Mouse (Mus musculus) midbrain, embryonic 11.5 days (tissue): ENCODE results near the gene Usp7. TPM values are rescaled to one million over a fixed set of nuclear protein-coding genes. Genes with fewer than 3 reads are reported as not detected.
A peak's percentile ranks its signal among the peaks of the same experiment; 100 is the strongest.

ENCODE experiments used
- ATAC-seq: fragments of 200-750 bp; cut with Nextera tagmentation; 2 replicates; pipeline ENCODE4 v1.8.0; 2017; ENCODE audit warnings: moderate TSS enrichment, moderate library complexity; ENCODE audit not compliant: low FRiP score
- DNase-seq: peaks from one replicate; pipeline ENCODE4 v3.0.0; 2015; ENCODE audit warnings: low spot score; ENCODE audit errors: missing footprints
- H3K27ac ChIP-seq: fragments of 300-500 bp; sonication (generic); 2 replicates; pipeline ENCODE4 v1.5.1; 2014; ENCODE audit warnings: low read depth, low read length
- H3K27me3 ChIP-seq: fragments of 300-500 bp; sonication (generic); 2 replicates; pipeline ENCODE4 v1.6.1; 2014; ENCODE audit warnings: mild to moderate bottlenecking, low read length, moderate library complexity, mixed read lengths; ENCODE audit not compliant: control insufficient read depth, insufficient read depth
- H3K36me3 ChIP-seq: fragments of 300-500 bp; sonication (generic); 2 replicates; pipeline ENCODE4 v1.6.1; 2014; ENCODE audit warnings: mild to moderate bottlenecking, low read length, moderate library complexity, mixed read lengths; ENCODE audit not compliant: control insufficient read depth, insufficient read depth
- H3K4me1 ChIP-seq: fragments of 300-500 bp; sonication (generic); 2 replicates; pipeline ENCODE4 v1.6.1; 2014; ENCODE audit warnings: low read length; ENCODE audit not compliant: control insufficient read depth, insufficient read depth
- H3K4me2 ChIP-seq: fragments of 300-500 bp; sonication (generic); 2 replicates; pipeline ENCODE4 v1.6.1; 2014; ENCODE audit warnings: mild to moderate bottlenecking, moderate library complexity
- H3K4me3 ChIP-seq: fragments of 300-500 bp; sonication (generic); 2 replicates; pipeline ENCODE4 v1.5.1; 2014; ENCODE audit warnings: low read depth, low read length
- H3K9ac ChIP-seq: fragments of 300-500 bp; sonication (generic); 2 replicates; pipeline ENCODE4 v1.6.1; 2014; ENCODE audit warnings: low read length
- H3K9me3 ChIP-seq: fragments of 300-500 bp; sonication (generic); 2 replicates; pipeline ENCODE4 v1.6.1; 2016; ENCODE audit warnings: low read length; ENCODE audit not compliant: control insufficient read depth
- WGBS: fragments of 180-500 bp; shearing (Covaris S2); extraction: QIAGEN DNeasy Blood & Tissue Kit; methylation state at CpG from one replicate; pipeline ENCODE4 v1.1.7; 2014; 5-methylcytosine and 5-hydroxymethylcytosine counted together
- polyA plus RNA-seq: library from polyadenylated mRNA; unstranded; fragments of >200 nt; fragmentation: Nextera tagmentation; extraction: Ambion mirVana; gene quantifications from 2 replicates; pipeline ENCODE4 v1.2.1, GENCODE M21; 2014

The Usp7 gene
- polyA plus RNA-seq, 1 experiment from 2014 or later, result 35.7 TPM

GRCm38 (mm10) chr16:8678676-8679075 lies 113.4 kb downstream of the Usp7 start:
- DNase-seq (no peak), ATAC-seq (no peak)
- Histone ChIP-seq H3K4me1 (no peaks in the 10 kb centered on the region), H3K36me3 (no peaks in the 10 kb centered on the region), H3K4me2 (no peak overlapping the region), H3K27ac (no peak overlapping the region), H3K9me3 (no peaks in the 10 kb centered on the region), H3K4me3 (no peak overlapping the region), H3K9ac (no peak overlapping the region), H3K27me3 (peaks cover 4% of the 10 kb centered on the region; the same call in 1 of the 2 replicates)
- 90% methylated on average over 4 of the region's 4 CpGs for WGBS

GRCm38 (mm10) chr16:8678035-8678434 lies 114.1 kb downstream of the Usp7 start:
- ATAC-seq (no peak), DNase-seq (no peak)
- H3K9me3 ChIP-seq, result no peaks in the 10 kb centered on the region
- 57% methylated on average over 5 of the region's 5 CpGs for WGBS
- H3K9ac ChIP-seq, result no peak overlapping the region
- H3K27me3 ChIP-seq, result peaks cover 10% of the 10 kb centered on the region
- H3K4me1 ChIP-seq, result no peaks in the 10 kb centered on the region
- no peak overlapping the region for H3K27ac ChIP-seq
- no peaks in the 10 kb centered on the region for H3K36me3 ChIP-seq
- no peak overlapping the region for H3K4me3 ChIP-seq
- no peak overlapping the region for H3K4me2 ChIP-seq

- Histone ChIP-seq H3K9ac (no peak overlapping the region), H3K9me3 (no peaks in the 10 kb centered on the region), H3K27ac (no peak overlapping the region), H3K36me3 (no peaks in the 10 kb centered on the region), H3K4me3 (no peak overlapping the region), H3K27me3 (peaks cover 12% of the 10 kb centered on the region), H3K4me2 (no peak overlapping the region), H3K4me1 (no peaks in the 10 kb centered on the region)
- DNase-seq (no peak), ATAC-seq (no peak)
- WGBS, result 49% methylated on average over 4 of the region's 4 CpGs
Observed at GRCm38 (mm10) chr16:8676800-8677199, 115.3 kb downstream of the Usp7 start.

- peaks cover 12% of the 10 kb centered on the region for H3K27me3 ChIP-seq
- 75% methylated on average over 2 of the region's 2 CpGs for WGBS
- H3K36me3 ChIP-seq, result no peaks in the 10 kb centered on the region
- ATAC-seq (no peak), DNase-seq (no peak)
- H3K27ac ChIP-seq, result no peak overlapping the region
- no peaks in the 10 kb centered on the region for H3K9me3 ChIP-seq
- H3K4me1 ChIP-seq, result no peaks in the 10 kb centered on the region
- no peak overlapping the region for H3K4me2 ChIP-seq
- H3K4me3 ChIP-seq, result no peak overlapping the region
- H3K9ac ChIP-seq, result no peak overlapping the region
Observed at GRCm38 (mm10) chr16:8676228-8676627, 115.9 kb downstream of the Usp7 start.

- no peak overlapping the region for H3K27ac ChIP-seq
- no peaks in the 10 kb centered on the region for H3K9me3 ChIP-seq
- H3K36me3 ChIP-seq, result no peaks in the 10 kb centered on the region
- H3K9ac ChIP-seq, result no peak overlapping the region
- no peak overlapping the region for H3K4me3 ChIP-seq
- H3K4me2 ChIP-seq, result no peak overlapping the region
- WGBS, result 91% methylated on average over 8 of the region's 8 CpGs
- peaks cover 12% of the 10 kb centered on the region for H3K27me3 ChIP-seq
- DNase-seq (no peak), ATAC-seq (no peak)
- H3K4me1 ChIP-seq, result peaks cover 2% of the 10 kb centered on the region
Observed at GRCm38 (mm10) chr16:8675559-8675958, 116.5 kb downstream of the Usp7 start.

- peaks cover 13% of the 10 kb centered on the region for H3K4me1 ChIP-seq
- H3K27ac ChIP-seq, result no peak overlapping the region
- H3K27me3 ChIP-seq, result peaks cover 12% of the 10 kb centered on the region
- H3K4me2 ChIP-seq, result no peak overlapping the region
- ATAC-seq (no peak), DNase-seq (peak; percentile 93)
- H3K4me3 ChIP-seq, result no peak overlapping the region
- no peaks in the 10 kb centered on the region for H3K36me3 ChIP-seq
- 5% methylated on average over 8 of the region's 8 CpGs for WGBS
- no peak overlapping the region for H3K9ac ChIP-seq
- H3K9me3 ChIP-seq, result no peaks in the 10 kb centered on the region
Observed at GRCm38 (mm10) chr16:8674165-8674564, 117.9 kb downstream of the Usp7 start.

- ATAC-seq, result no peak
- peaks cover 12% of the 10 kb centered on the region for H3K27me3 ChIP-seq
- H3K9me3 ChIP-seq, result no peaks in the 10 kb centered on the region
- H3K4me2 ChIP-seq, result no peak overlapping the region
- peaks cover 21% of the 10 kb centered on the region for H3K4me1 ChIP-seq
- 73% methylated on average over 6 of the region's 6 CpGs for WGBS
- no peak overlapping the region for H3K27ac ChIP-seq
- no peak overlapping the region for H3K4me3 ChIP-seq
- no peaks in the 10 kb centered on the region for H3K36me3 ChIP-seq
- no peak for DNase-seq
- no peak overlapping the region for H3K9ac ChIP-seq
Observed at GRCm38 (mm10) chr16:8673343-8673742, 118.8 kb downstream of the Usp7 start.

GRCm38 (mm10) chr16:8672811-8673210 lies 119.3 kb downstream of the Usp7 start:
- Histone ChIP-seq H3K4me1 (peaks cover 26% of the 10 kb centered on the region), H3K27me3 (peaks cover 12% of the 10 kb centered on the region), H3K36me3 (no peaks in the 10 kb centered on the region), H3K4me3 (no peak overlapping the region), H3K9ac (no peak overlapping the region), H3K27ac (no peak overlapping the region), H3K9me3 (no peaks in the 10 kb centered on the region), H3K4me2 (no peak overlapping the region; the same call in 1 of the 2 replicates)
- no peak for ATAC-seq
- no peak for DNase-seq

- H3K27me3 ChIP-seq, result peaks cover 12% of the 10 kb centered on the region
- WGBS, result under 1% methylated on average over 18 of the region's 18 CpGs
- H3K9ac ChIP-seq, result peak overlapping the region; percentile 73
- no peaks in the 10 kb centered on the region for H3K36me3 ChIP-seq
- peak overlapping the region; percentile 50 for H3K4me2 ChIP-seq
- no peak for ATAC-seq
- no peak for DNase-seq
- peak overlapping the region; percentile 55 for H3K4me3 ChIP-seq
- no peak overlapping the region; the same call in 1 of the 2 replicates for H3K27ac ChIP-seq
- no peaks in the 10 kb centered on the region for H3K9me3 ChIP-seq
- H3K4me1 ChIP-seq, result peaks cover 28% of the 10 kb centered on the region
Observed at GRCm38 (mm10) chr16:8672350-8672687, 119.8 kb downstream of the Usp7 start.
